Mouse (Mus musculus) T-helper 17 cell (primary cell): ENCODE measurements at regions not wholly inside any gene's neighbourhood (a gene's known extent, or its start where the extent isn't known, plus 50 kb on each side); places are given as distances from the start of the nearest gene placed in this dataset.

Experiments used
- in situ Hi-C, 2 experiments: fragments of 300-600 bp; cut with MboI, MseI; formaldehyde crosslinking; loops; 1 replicate in 1 of 2; 2 replicates in 1 of 2; pipeline ENCODE4 v1.15.1; 2025; ENCODE audit warnings: high pct_unique_total_duplicates in 2 of 2

- in situ Hi-C loops, result no loop called here
Observed at GRCm38 (mm10) chr2:106455972-106456371, 237.1 kb upstream of the Mpped2 start.

GRCm38 (mm10) chr2:106458003-106458402, 235.1 kb upstream of the Mpped2 start:
- in situ Hi-C loops, result no loop called here

GRCm38 (mm10) chr2:106461021-106461420, 232.0 kb upstream of the Mpped2 start:
- in situ Hi-C loops, result no loop called here

- in situ Hi-C loops, result no loop called here
Observed at GRCm38 (mm10) chr2:106461490-106461889, 231.6 kb upstream of the Mpped2 start.

- in situ Hi-C loops, result no loop called here
Observed at GRCm38 (mm10) chr2:106461973-106462637, 231.0 kb upstream of the Mpped2 start.

- in situ Hi-C loops, result no loop called here
Observed at GRCm38 (mm10) chr2:106465055-106465454, 228.0 kb upstream of the Mpped2 start.

GRCm38 (mm10) chr2:106465831-106466230, 227.2 kb upstream of the Mpped2 start:
- in situ Hi-C loops, result no loop called here

- in situ Hi-C loops, result no loop called here
Observed at GRCm38 (mm10) chr2:106469196-106469595, 223.9 kb upstream of the Mpped2 start.

GRCm38 (mm10) chr2:106473458-106473857, 219.6 kb upstream of the Mpped2 start:
- in situ Hi-C loops, result no loop called here

- in situ Hi-C loops, result loop anchor here in 1 of 2 experiments (5.0 kb wide), 1 partner anchor 84 kb away; no protein-coding TSS in a partner anchor
Observed at GRCm38 (mm10) chr2:106477991-106478390, 215.1 kb upstream of the Mpped2 start.

- in situ Hi-C loops, result no loop called here
Observed at GRCm38 (mm10) chr2:106487335-106488082, 205.6 kb upstream of the Mpped2 start.

- in situ Hi-C loops, result loop anchor here in 1 of 2 experiments (5.0 kb wide), 1 partner anchor 914 kb away; no protein-coding TSS in a partner anchor
Observed at GRCm38 (mm10) chr2:106498735-106499134, 194.3 kb upstream of the Mpped2 start.

GRCm38 (mm10) chr2:106499227-106499928, 193.7 kb upstream of the Mpped2 start:
- in situ Hi-C loops, result loop anchor here in 1 of 2 experiments (5.0 kb wide), 1 partner anchor 913 kb away; no protein-coding TSS in a partner anchor

- in situ Hi-C loops, result no loop called here
Observed at GRCm38 (mm10) chr2:106504933-106505420, 188.1 kb upstream of the Mpped2 start.

GRCm38 (mm10) chr2:106511889-106512288, 181.2 kb upstream of the Mpped2 start:
- in situ Hi-C loops, result no loop called here

GRCm38 (mm10) chr2:106512338-106513024, 180.6 kb upstream of the Mpped2 start:
- in situ Hi-C loops, result no loop called here

- in situ Hi-C loops, result no loop called here
Observed at GRCm38 (mm10) chr2:106513025-106513386, 180.1 kb upstream of the Mpped2 start.

- in situ Hi-C loops, result no loop called here
Observed at GRCm38 (mm10) chr2:106517224-106517623, 175.8 kb upstream of the Mpped2 start.

GRCm38 (mm10) chr2:106522961-106523360, 170.1 kb upstream of the Mpped2 start:
- in situ Hi-C loops, result no loop called here

- in situ Hi-C loops, result no loop called here
Observed at GRCm38 (mm10) chr2:106527008-106527407, 166.1 kb upstream of the Mpped2 start.

GRCm38 (mm10) chr2:106529247-106529646, 163.8 kb upstream of the Mpped2 start:
- in situ Hi-C loops, result no loop called here
